Mouse (Mus musculus) granulocyte monocyte progenitor cell, adult 5-6 weeks (primary cell): ENCODE data around the gene Gm9112. TPM values are rescaled to one million over a fixed set of nuclear protein-coding genes. Genes with fewer than 3 reads are reported as not detected.
"Not testable (repeated sequence)": the region's sequence is repeated elsewhere in the genome, so short reads cannot be mapped to it uniquely, and the experiment has no call there.

Experiments used
- ATAC-seq: replicated peaks from 2 replicates; pipeline ENCODE4 v1.8.0; 2016; ENCODE audit warnings: mild to moderate bottlenecking, moderate TSS enrichment, inconsistent platforms; ENCODE audit not compliant: poor library complexity, severe bottlenecking
- total RNA-seq, 2 experiments: library from RNA; stranded (forward) in 1 of 2; stranded (reverse) in 1 of 2; fragments of 200-712, 200-1000 nt in 1 of 2; fragments of >200 nt in 1 of 2; fragmentation: Nextera tagmentation in 1 of 2; gene quantifications; 2 replicates each; pipeline ENCODE4 v1.2.3; 2014 to 2017

The Gm9112 gene
- total RNA-seq (2014; fragmentation: Nextera tagmentation) (not detected in 2 replicates), total RNA-seq (2017) (not detected in 2 replicates)

DNA sequence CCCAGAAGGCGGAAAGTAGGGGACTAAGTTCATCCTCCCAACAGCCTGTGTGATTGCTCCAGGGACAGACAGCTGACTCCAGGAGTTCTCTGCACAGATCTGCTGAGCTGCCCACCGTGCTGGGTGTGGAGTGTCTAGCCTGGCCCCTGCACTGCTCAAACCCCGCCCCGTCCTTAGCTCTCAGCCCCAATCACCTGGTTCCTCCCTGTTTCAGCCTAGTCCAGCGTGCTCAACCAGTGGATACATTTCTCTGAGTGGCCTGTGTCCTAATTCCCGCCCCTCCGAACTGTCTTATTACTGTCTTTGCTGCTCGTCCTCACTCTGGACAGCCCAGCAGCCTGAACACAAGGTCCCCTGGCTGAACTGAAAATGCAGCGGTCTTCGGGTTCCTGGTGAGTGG, at the start of gene Gm9112, which contains the start of gene Dmrtc1b:
Gm9112 (minus strand) TSS at position 101 of the 400 bp plus-strand sequence.
Dmrtc1b (plus strand) TSS at position 331 of the 400 bp plus-strand sequence.
- not testable (repeated sequence) for ATAC-seq

DNA sequence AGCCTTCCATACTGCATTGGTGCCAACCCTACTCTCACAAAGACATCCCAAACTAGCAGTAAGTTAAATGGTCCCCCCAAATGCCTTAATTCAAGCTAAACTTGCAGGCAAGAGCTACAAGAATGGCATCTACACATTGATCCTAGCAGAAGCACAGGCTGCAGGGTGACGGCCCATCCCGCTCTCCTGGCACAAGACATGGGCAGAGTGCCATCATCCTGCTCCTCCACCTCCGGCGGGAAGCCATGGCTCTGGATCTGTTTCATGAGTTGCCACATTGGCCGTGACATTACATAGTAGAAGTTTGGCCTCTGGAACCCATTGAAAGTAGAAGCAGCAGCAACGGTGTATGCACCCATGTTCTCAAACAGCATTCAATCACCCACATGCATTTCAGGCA, 16.8 kb upstream of the Gm9112 start:
- not testable (repeated sequence) for ATAC-seq

DNA sequence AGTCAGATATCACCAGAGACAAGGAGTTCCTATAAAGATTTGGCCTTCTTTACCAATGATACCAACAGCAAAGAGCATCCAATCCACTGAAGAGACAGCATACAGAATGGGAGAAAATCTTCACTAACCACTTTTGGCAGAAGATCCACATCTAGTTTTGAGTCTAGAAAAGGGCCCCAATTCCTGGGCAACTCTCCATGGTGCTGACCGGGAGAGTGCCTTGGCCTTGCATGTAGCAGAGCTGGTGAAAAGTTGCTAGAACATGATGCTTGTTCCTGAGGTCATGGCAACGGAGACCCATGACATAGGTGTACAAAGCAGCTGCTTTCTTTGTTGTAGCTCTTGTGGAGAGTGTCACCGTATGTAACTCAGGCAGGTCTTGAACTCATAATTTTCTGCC, 6.8 kb downstream of the Gm9112 start:
- ATAC-seq: not testable (repeated sequence)

DNA sequence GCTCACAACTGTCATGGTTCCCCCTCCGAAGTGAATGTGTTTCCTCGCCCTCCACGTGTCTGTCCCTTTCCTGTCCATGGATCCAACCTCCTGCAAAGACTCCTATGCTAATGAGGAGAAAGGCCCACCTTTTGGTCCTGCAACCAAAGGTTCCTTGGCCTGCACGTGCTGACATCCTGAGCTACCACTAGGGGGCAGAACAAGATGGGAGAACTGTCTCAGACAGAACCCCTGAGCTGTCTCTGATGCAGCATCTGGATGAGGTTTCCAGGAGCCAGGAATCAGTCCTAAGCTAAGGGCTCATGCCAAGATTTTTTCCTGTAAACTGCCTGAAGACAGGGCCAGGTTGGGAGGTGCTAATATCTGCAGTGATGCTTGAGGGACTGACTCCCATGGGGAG, 18.2 kb downstream of the Gm9112 start:
- not testable (repeated sequence) for ATAC-seq

- not testable (repeated sequence) for ATAC-seq
These were observed 20.6 kb downstream of the Gm9112 start, which contains the start of gene Gm3880 for GRCm38 (mm10) chrX:102686872-102687271. TSS of gene Gm3880 (minus strand) at chrX:102686972.

GRCm38 (mm10) chrX:102684706-102685105, 22.7 kb downstream of the Gm9112 start:
- ATAC-seq: not testable (repeated sequence)

DNA sequence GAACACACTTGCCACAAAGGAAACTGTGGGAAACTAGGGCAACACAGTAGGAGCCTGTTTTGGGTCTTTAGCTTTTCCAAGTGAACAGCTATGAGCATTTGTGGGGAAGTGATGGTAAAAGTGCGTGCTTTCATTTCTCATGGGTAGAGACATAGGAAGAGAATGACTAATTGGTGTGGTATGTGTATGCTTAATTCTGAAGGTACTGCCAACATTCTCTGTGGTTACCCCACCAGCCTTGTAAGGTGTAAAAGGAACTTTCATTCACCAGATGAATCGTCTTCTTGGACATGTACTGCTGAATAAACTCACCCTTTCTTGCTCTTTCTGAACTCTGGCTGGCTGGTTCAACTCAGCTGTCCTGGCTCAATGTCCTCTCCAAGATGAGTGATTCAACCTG, 40.8 kb downstream of the Gm9112 start:
- ATAC-seq: no peak

DNA sequence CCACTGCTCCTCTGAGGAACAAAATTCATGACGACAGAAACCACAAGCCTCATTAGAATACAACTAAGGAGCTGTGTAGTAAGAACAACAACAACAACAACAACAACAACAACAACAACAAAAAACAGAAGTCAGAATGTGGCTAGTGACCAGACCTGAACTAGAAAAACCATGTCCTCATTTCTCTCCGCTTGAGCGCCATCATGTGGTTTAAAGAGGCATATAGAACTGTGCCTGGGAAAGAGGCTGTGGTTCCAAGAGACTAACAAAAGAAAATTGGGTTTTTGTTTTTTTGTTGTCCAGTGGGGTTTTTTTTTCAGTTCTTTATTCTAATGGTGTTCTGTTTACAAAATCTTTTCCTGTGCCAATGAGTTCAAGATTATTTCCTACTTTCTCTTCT, 46.7 kb downstream of the Gm9112 start:
- ATAC-seq: 0 out of 2 replicates have a peak, but pooled peaks have one; percentile 37

Other genes with a start within 250 kb of the Gm9112 start
- gene Hdac8, start 202.3 kb downstream of the Gm9112 start, total RNA-seq (2014; fragmentation: Nextera tagmentation): 11.3 and 15.9 TPM in 2 replicates
- 16.0 and 17.5 TPM in 2 replicates for gene Hdac8, start 202.3 kb downstream of the Gm9112 start, total RNA-seq (2017)
- 3.7 and 3.9 TPM in 2 replicates for gene Phka1, start 63.4 kb downstream of the Gm9112 start, total RNA-seq (2014; fragmentation: Nextera tagmentation)
- gene Phka1, start 63.4 kb downstream of the Gm9112 start, total RNA-seq (2017): 2.6 and 5.7 TPM in 2 replicates
- gene Gm3880, start 20.7 kb downstream of the Gm9112 start, total RNA-seq (2014; fragmentation: Nextera tagmentation): not detected in 2 replicates
- not detected in 2 replicates for gene Gm3880, start 20.7 kb downstream of the Gm9112 start, total RNA-seq (2017)
- gene Dmrtc1b, start 230 bp upstream of the Gm9112 start, total RNA-seq (2014; fragmentation: Nextera tagmentation): not detected in 2 replicates
- gene Dmrtc1b, start 230 bp upstream of the Gm9112 start, total RNA-seq (2017): not detected in 2 replicates
- not detected in 2 replicates for gene Dmrtc1c1, start 95.3 kb upstream of the Gm9112 start, total RNA-seq (2014; fragmentation: Nextera tagmentation)
- not detected in 2 replicates for gene Dmrtc1c1, start 95.3 kb upstream of the Gm9112 start, total RNA-seq (2017)
- gene Dmrtc1c2, start 147.0 kb upstream of the Gm9112 start, total RNA-seq (2014; fragmentation: Nextera tagmentation): not detected in 2 replicates
- gene Dmrtc1c2, start 147.0 kb upstream of the Gm9112 start, total RNA-seq (2017): not detected in 2 replicates
- not detected in 2 replicates for gene 1700031F05Rik, start 160.3 kb upstream of the Gm9112 start, total RNA-seq (2014; fragmentation: Nextera tagmentation)
- not detected in 2 replicates for gene 1700031F05Rik, start 160.3 kb upstream of the Gm9112 start, total RNA-seq (2017)
- not detected in 2 replicates for gene Dmrtc1a, start 201.1 kb upstream of the Gm9112 start, total RNA-seq (2014; fragmentation: Nextera tagmentation)
- not detected in 2 replicates for gene Dmrtc1a, start 201.1 kb upstream of the Gm9112 start, total RNA-seq (2017)
- gene 1700011M02Rik, start 201.3 kb upstream of the Gm9112 start, total RNA-seq (2014; fragmentation: Nextera tagmentation): not detected in 2 replicates
- gene 1700011M02Rik, start 201.3 kb upstream of the Gm9112 start, total RNA-seq (2017): not detected in 2 replicates
- gene 1700018G05Rik, start 220.7 kb upstream of the Gm9112 start, total RNA-seq (2014; fragmentation: Nextera tagmentation): not detected in 2 replicates
- not detected in 2 replicates for gene 1700018G05Rik, start 220.7 kb upstream of the Gm9112 start, total RNA-seq (2017)